Mouse (Mus musculus): ENCODE results near the gene Eef1akmt2.

Eef1akmt2 gene

GRCm38 (mm10) chr7:132809721-132810120 is 42.8 kb downstream of the Eef1akmt2 start:
- no peak for DNase-seq

- peak; percentile 38 for DNase-seq
Observed at GRCm38 (mm10) chr7:132808841-132809682, 43.4 kb downstream of the Eef1akmt2 start.

- no peak for DNase-seq
Observed at GRCm38 (mm10) chr7:132808051-132808796, 44.2 kb downstream of the Eef1akmt2 start.

- DNase-seq, result no peak
Observed at GRCm38 (mm10) chr7:132806926-132807857, 45.3 kb downstream of the Eef1akmt2 start.

GRCm38 (mm10) chr7:132806286-132806685 is 46.2 kb downstream of the Eef1akmt2 start:
- DNase-seq, result no peak

GRCm38 (mm10) chr7:132804951-132805350 is 47.5 kb downstream of the Eef1akmt2 start:
- DNase-seq, result no peak

- DNase-seq, result no peak
Observed at GRCm38 (mm10) chr7:132804461-132804860, 48.0 kb downstream of the Eef1akmt2 start.

- no peak for DNase-seq
Observed at GRCm38 (mm10) chr7:132803962-132804361, 48.5 kb downstream of the Eef1akmt2 start.

GRCm38 (mm10) chr7:132803336-132803735 is 49.1 kb downstream of the Eef1akmt2 start:
- no peak for DNase-seq

GRCm38 (mm10) chr7:132802691-132803090 is 49.8 kb downstream of the Eef1akmt2 start:
- DNase-seq, result no peak

- no peak for DNase-seq
Observed at GRCm38 (mm10) chr7:132802066-132802465, 50.4 kb downstream of the Eef1akmt2 start.

- no peak for DNase-seq
Observed at GRCm38 (mm10) chr7:132801509-132801908, 51.0 kb downstream of the Eef1akmt2 start.

GRCm38 (mm10) chr7:132800868-132801267 is 51.6 kb downstream of the Eef1akmt2 start:
- DNase-seq, result no peak

GRCm38 (mm10) chr7:132799119-132800016 is 53.1 kb downstream of the Eef1akmt2 start:
- DNase-seq, result peak; percentile 23

- no peak for DNase-seq
Observed at GRCm38 (mm10) chr7:132795141-132795540, 57.3 kb downstream of the Eef1akmt2 start.

GRCm38 (mm10) chr7:132793467-132793866 is 59.0 kb downstream of the Eef1akmt2 start:
- peak; percentile 83 for DNase-seq

- DNase-seq, result no peak
Observed at GRCm38 (mm10) chr7:132790447-132791219, 61.8 kb downstream of the Eef1akmt2 start.

GRCm38 (mm10) chr7:132788826-132789225 is 63.6 kb downstream of the Eef1akmt2 start:
- DNase-seq, result no peak

GRCm38 (mm10) chr7:132787496-132788190 is 64.8 kb downstream of the Eef1akmt2 start:
- DNase-seq, result no peak

GRCm38 (mm10) chr7:132787022-132787421 is 65.5 kb downstream of the Eef1akmt2 start:
- no peak for DNase-seq

All from retina, postnatal 1 day (tissue).